Mouse (Mus musculus) liver, adult 2 months (tissue): ENCODE results near the gene Aig1.

Source experiments
- CTCF ChIP-seq: fragments of 200-500 bp; IDR thresholded peaks from 2 replicates; pipeline ENCODE4 v1.5.1; 2011; ENCODE audit warnings: low read depth, low read length, control low read depth
- POLR2A ChIP-seq: fragments of 200-500 bp; IDR thresholded peaks from 2 replicates; pipeline ENCODE4 v1.6.1; 2011; ENCODE audit warnings: low read length, control low read depth; ENCODE audit not compliant: insufficient read depth; ENCODE audit errors: extremely low read depth

GRCm38 (mm10) chr10:13675033-13675379, 193.8 kb downstream of the Aig1 start:
- no peak for TF ChIP-seq POLR2A
- no peak for TF ChIP-seq CTCF
